ENCODE assay signal across 23 mouse cellular contexts in genomic region chr1:130743775-130744174, GRCm38 (mm10). TPM values are rescaled to one million over a fixed set of nuclear protein-coding genes. Genes with fewer than 3 reads are reported as not detected.
A peak's percentile ranks its signal among the peaks of the same experiment; 100 is the strongest.
DNase-seq lines count a peak whose midpoint lies in the region; ATAC-seq and TF ChIP-seq lines count a peak whose summit lies in the region.
"Had no signal": no experiment of that assay in that cellular context is flagged by ENCODE, and none has a peak within 500 bp of the region (broad histone marks: within the 10 kb centered on the region; RNA-seq: fewer than 3 reads in every experiment).

No protein-coding gene starts in this region.

- 90% methylated on average over 1 of the region's 1 CpGs for WGBS in forebrain, embryonic 10.5 days
- 100% methylated on average over 1 of the region's 1 CpGs for WGBS in forebrain, postnatal 0 days
- WGBS in midbrain, embryonic 10.5 days: 96% methylated on average over 1 of the region's 1 CpGs
- WGBS in midbrain, embryonic 14.5 days: 90% methylated on average over 1 of the region's 1 CpGs
- 26% methylated on average over 1 of the region's 1 CpGs for WGBS in liver, embryonic 14.5 days (ENCODE audit: insufficient replicate concordance)
- WGBS in embryonic facial prominence, embryonic 10.5 days: 82% methylated on average over 1 of the region's 1 CpGs

- no peaks in the 10 kb centered on the region for H3K27me3 ChIP-seq in forebrain, embryonic 10.5 days (ENCODE audit: poor library complexity, severe bottlenecking)
- H3K27me3 ChIP-seq in forebrain, postnatal 0 days (ENCODE audit: insufficient read depth, low read length): no peaks in the 10 kb centered on the region
- no peaks in the 10 kb centered on the region for H3K27me3 ChIP-seq in midbrain, embryonic 10.5 days (ENCODE audit: low read depth, poor library complexity, severe bottlenecking)
- H3K27me3 ChIP-seq in midbrain, embryonic 14.5 days (ENCODE audit: control insufficient read depth, insufficient read depth, low read length): no peaks in the 10 kb centered on the region
- no peaks in the 10 kb centered on the region for H3K27me3 ChIP-seq in liver, embryonic 14.5 days (ENCODE audit: control insufficient read depth, insufficient read depth, low read length)
- H3K27me3 ChIP-seq in embryonic facial prominence, embryonic 10.5 days (replicated peaks; ENCODE audit: low read depth, poor library complexity, severe bottlenecking): no peaks in the 10 kb centered on the region
- H3K27me3 ChIP-seq: kidney, embryonic 15.5 days; neural tube, embryonic 12.5 days had no signal

- H3K9ac ChIP-seq in forebrain, postnatal 0 days: no peak overlapping the region
- H3K9ac ChIP-seq in midbrain, embryonic 14.5 days (replicated peaks; ENCODE audit: low read length): no peak overlapping the region
- peak overlapping the region; percentile 37 for H3K9ac ChIP-seq in liver, embryonic 14.5 days (replicated peaks)
- H3K9ac ChIP-seq: kidney, embryonic 15.5 days; neural tube, embryonic 12.5 days had no signal

- H3K27ac ChIP-seq in forebrain, embryonic 10.5 days: peak overlapping the region; percentile 59; the same call in 1 of the 2 replicates
- no peak overlapping the region for H3K27ac ChIP-seq in forebrain, postnatal 0 days (ENCODE audit: low read depth, low read length)
- 0 out of 2 replicates have a peak overlapping the region, but pooled peaks have one; percentile 39 for H3K27ac ChIP-seq in midbrain, embryonic 10.5 days (replicated peaks)
- no peak overlapping the region for H3K27ac ChIP-seq in midbrain, embryonic 14.5 days (replicated peaks; ENCODE audit: low read depth, low read length)
- H3K27ac ChIP-seq in liver, embryonic 14.5 days: peak overlapping the region; percentile 99
- no peak overlapping the region; the same call in 1 of the 2 replicates for H3K27ac ChIP-seq in embryonic facial prominence, embryonic 10.5 days (replicated peaks)
- H3K27ac ChIP-seq: heart, adult 2 months; hindbrain, postnatal 0 days; kidney, embryonic 15.5 days; neural tube, embryonic 12.5 days had no signal

- ATAC-seq in forebrain, postnatal 0 days: no peak
- ATAC-seq in midbrain, embryonic 14.5 days (ENCODE audit: low FRiP score, low TSS enrichment): no peak
- no peak for ATAC-seq in liver, embryonic 14.5 days (ENCODE audit: insufficient read depth)
- ATAC-seq: hindbrain, postnatal 0 days; lung, postnatal 0 days had no signal

- DNase-seq in forebrain, embryonic 10.5 days (ENCODE audit: extremely low spot score, low spot score): no peak
- no peak for DNase-seq in forebrain, postnatal 0 days
- DNase-seq in midbrain, embryonic 10.5 days (ENCODE audit: low spot score): no peak
- DNase-seq in midbrain, embryonic 14.5 days: no peak
- DNase-seq in liver, embryonic 14.5 days (ENCODE audit: low read depth in 3 of 3, low spot score in 3 of 3): no peak
- DNase-seq in thymus, postnatal 25 days: peak; percentile 34
- DNase-seq in kidney, adult 18-20 months: no peak
- DNase-seq in embryonic facial prominence, embryonic 10.5 days (ENCODE audit: low spot score): no peak
- DNase-seq: cerebellum, adult 9-11 months; gastrocnemius, postnatal 14 days; heart, adult 2 months; heart, postnatal 36 days had no signal

- H3K4me1 ChIP-seq in forebrain, embryonic 10.5 days: peaks cover 15% of the 10 kb centered on the region; the same call in 1 of the 2 replicates
- no peaks in the 10 kb centered on the region for H3K4me1 ChIP-seq in forebrain, postnatal 0 days (ENCODE audit: insufficient read depth)
- peaks cover 6% of the 10 kb centered on the region; the same call in 1 of the 2 replicates for H3K4me1 ChIP-seq in midbrain, embryonic 10.5 days
- H3K4me1 ChIP-seq in midbrain, embryonic 14.5 days (ENCODE audit: control insufficient read depth, insufficient read depth, low read length): no peaks in the 10 kb centered on the region
- H3K4me1 ChIP-seq in liver, embryonic 14.5 days (replicated peaks; ENCODE audit: control insufficient read depth in 2 of 2, insufficient read depth in 2 of 2, low read length in 1 of 2): peaks cover 75 to 77% of the 10 kb centered on the region in 2 experiments
- H3K4me1 ChIP-seq in embryonic facial prominence, embryonic 10.5 days: peaks cover 10% of the 10 kb centered on the region; the same call in 1 of the 2 replicates
- H3K4me1 ChIP-seq: neural tube, embryonic 12.5 days had no signal

- no peak for TF ChIP-seq EP300 in liver, embryonic 14.5 days (IDR thresholded peaks at IDR 0.05; ENCODE audit: low read depth)

- no peaks in the 10 kb centered on the region for H3K36me3 ChIP-seq in forebrain, embryonic 10.5 days (replicated peaks)
- H3K36me3 ChIP-seq in forebrain, postnatal 0 days (ENCODE audit: insufficient read depth): no peaks in the 10 kb centered on the region
- H3K36me3 ChIP-seq in midbrain, embryonic 10.5 days: no peaks in the 10 kb centered on the region
- no peaks in the 10 kb centered on the region for H3K36me3 ChIP-seq in midbrain, embryonic 14.5 days (ENCODE audit: control insufficient read depth, insufficient read depth, low read length)
- peaks cover 19% of the 10 kb centered on the region for H3K36me3 ChIP-seq in liver, embryonic 14.5 days (replicated peaks; ENCODE audit: control insufficient read depth, insufficient read depth, low read depth)
- H3K36me3 ChIP-seq in embryonic facial prominence, embryonic 10.5 days (replicated peaks): no peaks in the 10 kb centered on the region
- H3K36me3 ChIP-seq: kidney, embryonic 15.5 days; neural tube, embryonic 12.5 days had no signal

- H3K4me3 ChIP-seq in forebrain, embryonic 10.5 days: no peak overlapping the region
- no peak overlapping the region for H3K4me3 ChIP-seq in forebrain, postnatal 0 days (ENCODE audit: low read depth, low read length)
- no peak overlapping the region for H3K4me3 ChIP-seq in midbrain, embryonic 10.5 days
- H3K4me3 ChIP-seq in midbrain, embryonic 14.5 days (replicated peaks; ENCODE audit: low read depth, low read length): no peak overlapping the region
- H3K4me3 ChIP-seq in liver, embryonic 14.5 days (ENCODE audit: insufficient read depth in 1 of 2, low read depth in 2 of 2, low read length in 2 of 2): no peak overlapping the region
- H3K4me3 ChIP-seq in embryonic facial prominence, embryonic 10.5 days: no peak overlapping the region
- H3K4me3 ChIP-seq: heart, adult 2 months; kidney, embryonic 15.5 days; neural tube, embryonic 12.5 days had no signal

- no peak overlapping the region for H3K4me2 ChIP-seq in forebrain, postnatal 0 days (ENCODE audit: low read depth)
- H3K4me2 ChIP-seq in midbrain, embryonic 14.5 days (ENCODE audit: low read length): no peak overlapping the region
- peak overlapping the region; percentile 39 for H3K4me2 ChIP-seq in liver, embryonic 14.5 days (ENCODE audit: low read depth)
- H3K4me2 ChIP-seq: kidney, embryonic 15.5 days; neural tube, embryonic 12.5 days had no signal

- H3K9me3 ChIP-seq in forebrain, embryonic 10.5 days: no peaks in the 10 kb centered on the region
- no peaks in the 10 kb centered on the region for H3K9me3 ChIP-seq in forebrain, postnatal 0 days (ENCODE audit: low read length)
- H3K9me3 ChIP-seq in midbrain, embryonic 10.5 days (replicated peaks): no peaks in the 10 kb centered on the region
- H3K9me3 ChIP-seq in midbrain, embryonic 14.5 days (ENCODE audit: control insufficient read depth, low read length): no peaks in the 10 kb centered on the region
- no peaks in the 10 kb centered on the region for H3K9me3 ChIP-seq in liver, embryonic 14.5 days (ENCODE audit: control insufficient read depth, low read length)
- H3K9me3 ChIP-seq in embryonic facial prominence, embryonic 10.5 days: no peaks in the 10 kb centered on the region
- H3K9me3 ChIP-seq: kidney, embryonic 15.5 days; neural tube, embryonic 12.5 days had no signal

- TF ChIP-seq CTCF in forebrain, postnatal 0 days (IDR thresholded peaks at IDR 0.05; ENCODE audit: low read depth): no peak
- no peak for TF ChIP-seq CTCF in liver, embryonic 14.5 days (IDR thresholded peaks at IDR 0.05; ENCODE audit: low read depth)

RNA-seq across cellular contexts. Expression of gene AA986860, which starts 12.0 kb away (rescaled TPM):
- polyA plus RNA-seq in forebrain, embryonic 10.5 days (2016; fragmentation: Nextera tagmentation; extraction: Ambion mirVana): 0.42 and 0.64 TPM in 2 replicates
- total RNA-seq in forebrain, postnatal 0 days (2014; rRNA removed): 0.33 and 0.69 TPM in 2 replicates
- polyA plus RNA-seq in forebrain, postnatal 0 days (2015; fragmentation: Nextera tagmentation; extraction: Ambion mirVana): 0.29 and 0.48 TPM in 2 replicates
- polyA plus RNA-seq in midbrain, embryonic 10.5 days (2016; fragmentation: Nextera tagmentation; extraction: Ambion mirVana): 0.42 TPM in 2 replicates
- 0.18 and 0.28 TPM in 2 replicates for polyA plus RNA-seq in midbrain, embryonic 14.5 days (2014; fragmentation: Nextera tagmentation; extraction: Ambion mirVana)
- 3.6 and 3.7 TPM in 2 replicates for polyA plus RNA-seq in liver, embryonic 14.5 days (2012; rRNA removed)
- polyA plus RNA-seq in liver, embryonic 14.5 days (2014; fragmentation: Nextera tagmentation; extraction: Ambion mirVana): 5.3 and 8.7 TPM in 2 replicates
- polyA plus RNA-seq in embryonic facial prominence, embryonic 10.5 days (2016; fragmentation: Nextera tagmentation; extraction: Ambion mirVana): 0.47 and 0.72 TPM in 2 replicates

RNA-seq across cellular contexts. Expression of gene Pfkfb2, which starts 14.7 kb away (rescaled TPM):
- 4.5 and 5.7 TPM in 2 replicates for polyA plus RNA-seq in forebrain, embryonic 10.5 days (2016; fragmentation: Nextera tagmentation; extraction: Ambion mirVana)
- total RNA-seq in forebrain, postnatal 0 days (2014; rRNA removed): 39.5 and 42.0 TPM in 2 replicates
- polyA plus RNA-seq in forebrain, postnatal 0 days (2015; fragmentation: Nextera tagmentation; extraction: Ambion mirVana): 14.6 and 20.2 TPM in 2 replicates
- polyA plus RNA-seq in midbrain, embryonic 10.5 days (2016; fragmentation: Nextera tagmentation; extraction: Ambion mirVana): 5.5 and 8.1 TPM in 2 replicates
- 21.9 and 24.8 TPM in 2 replicates for polyA plus RNA-seq in midbrain, embryonic 14.5 days (2014; fragmentation: Nextera tagmentation; extraction: Ambion mirVana)
- 6.4 and 7.2 TPM in 2 replicates for polyA plus RNA-seq in liver, embryonic 14.5 days (2012; rRNA removed)
- polyA plus RNA-seq in liver, embryonic 14.5 days (2014; fragmentation: Nextera tagmentation; extraction: Ambion mirVana): 1.7 and 3.6 TPM in 2 replicates
- 4.2 and 4.6 TPM in 2 replicates for polyA plus RNA-seq in embryonic facial prominence, embryonic 10.5 days (2016; fragmentation: Nextera tagmentation; extraction: Ambion mirVana)

RNA-seq across cellular contexts. Expression of gene Yod1, which starts 26.6 kb away (rescaled TPM):
- 10.6 and 11.5 TPM in 2 replicates for polyA plus RNA-seq in forebrain, embryonic 10.5 days (2016; fragmentation: Nextera tagmentation; extraction: Ambion mirVana)
- 11.6 and 16.4 TPM in 2 replicates for total RNA-seq in forebrain, postnatal 0 days (2014; rRNA removed)
- 16.0 and 18.9 TPM in 2 replicates for polyA plus RNA-seq in forebrain, postnatal 0 days (2015; fragmentation: Nextera tagmentation; extraction: Ambion mirVana)
- polyA plus RNA-seq in midbrain, embryonic 10.5 days (2016; fragmentation: Nextera tagmentation; extraction: Ambion mirVana): 11.5 and 16.6 TPM in 2 replicates
- 14.7 and 15.4 TPM in 2 replicates for polyA plus RNA-seq in midbrain, embryonic 14.5 days (2014; fragmentation: Nextera tagmentation; extraction: Ambion mirVana)
- polyA plus RNA-seq in liver, embryonic 14.5 days (2012; rRNA removed): 4.3 and 5.8 TPM in 2 replicates
- polyA plus RNA-seq in liver, embryonic 14.5 days (2014; fragmentation: Nextera tagmentation; extraction: Ambion mirVana): 19.0 and 22.8 TPM in 2 replicates
- polyA plus RNA-seq in embryonic facial prominence, embryonic 10.5 days (2016; fragmentation: Nextera tagmentation; extraction: Ambion mirVana): 9.2 and 10.6 TPM in 2 replicates

RNA-seq across cellular contexts. Expression of gene Gm29427, which starts 28.2 kb away (rescaled TPM):
- polyA plus RNA-seq in forebrain, embryonic 10.5 days (2016; fragmentation: Nextera tagmentation; extraction: Ambion mirVana): not detected in 2 replicates
- 0.43 TPM in 1 of 2 replicates, not detected in the other for total RNA-seq in forebrain, postnatal 0 days (2014; rRNA removed)
- polyA plus RNA-seq in forebrain, postnatal 0 days (2015; fragmentation: Nextera tagmentation; extraction: Ambion mirVana): not detected in 2 replicates
- polyA plus RNA-seq in midbrain, embryonic 10.5 days (2016; fragmentation: Nextera tagmentation; extraction: Ambion mirVana): not detected in 2 replicates
- polyA plus RNA-seq in midbrain, embryonic 14.5 days (2014; fragmentation: Nextera tagmentation; extraction: Ambion mirVana): not detected in 2 replicates
- polyA plus RNA-seq in liver, embryonic 14.5 days (2012; rRNA removed): not detected in 2 replicates
- polyA plus RNA-seq in liver, embryonic 14.5 days (2014; fragmentation: Nextera tagmentation; extraction: Ambion mirVana): not detected in 2 replicates
- not detected in 2 replicates for polyA plus RNA-seq in embryonic facial prominence, embryonic 10.5 days (2016; fragmentation: Nextera tagmentation; extraction: Ambion mirVana)
- total RNA-seq: hindbrain, postnatal 0 days; megakaryocyte, adult 5-6 weeks; midbrain, postnatal 0 days had no signal
- polyA plus RNA-seq: embryonic facial prominence, embryonic 14.5 days; hindbrain, postnatal 0 days; kidney, embryonic 15.5 days; large intestine, adult 2 months; limb, embryonic 14.5 days; lung, postnatal 0 days; midbrain, postnatal 0 days; neural tube, embryonic 12.5 days had no signal

RNA-seq across cellular contexts. Expression of gene Fcamr, which starts 56.9 kb away (rescaled TPM):
- not detected in 2 replicates for polyA plus RNA-seq in forebrain, embryonic 10.5 days (2016; fragmentation: Nextera tagmentation; extraction: Ambion mirVana)
- 0.19 TPM in 1 of 2 replicates, not detected in the other for total RNA-seq in forebrain, postnatal 0 days (2014; rRNA removed)
- polyA plus RNA-seq in forebrain, postnatal 0 days (2015; fragmentation: Nextera tagmentation; extraction: Ambion mirVana): not detected in 2 replicates
- not detected in 2 replicates for polyA plus RNA-seq in midbrain, embryonic 10.5 days (2016; fragmentation: Nextera tagmentation; extraction: Ambion mirVana)
- polyA plus RNA-seq in midbrain, embryonic 14.5 days (2014; fragmentation: Nextera tagmentation; extraction: Ambion mirVana): not detected in 2 replicates
- not detected in 2 replicates for polyA plus RNA-seq in liver, embryonic 14.5 days (2012; rRNA removed)
- not detected in 2 replicates for polyA plus RNA-seq in liver, embryonic 14.5 days (2014; fragmentation: Nextera tagmentation; extraction: Ambion mirVana)
- polyA plus RNA-seq in embryonic facial prominence, embryonic 10.5 days (2016; fragmentation: Nextera tagmentation; extraction: Ambion mirVana): not detected in 2 replicates
- total RNA-seq: gastrocnemius, postnatal 14 days; hindbrain, postnatal 0 days; layer of hippocampus, postnatal 25 days; left cerebral cortex, postnatal 14 days; megakaryocyte, adult 5-6 weeks; midbrain, postnatal 0 days had no signal
- polyA plus RNA-seq: hindbrain, postnatal 0 days; kidney, embryonic 15.5 days; midbrain, postnatal 0 days; neural tube, embryonic 12.5 days had no signal

Comparison
In these comparisons a context has a peak if more than half of its experiments do, and no peak if none do; other contexts are left out.
1. H3K27ac ChIP-seq: peak in forebrain, embryonic 10.5 days (single experiment), midbrain, embryonic 10.5 days (single experiment) and liver, embryonic 14.5 days (single experiment); none in forebrain, postnatal 0 days (single experiment), midbrain, embryonic 14.5 days (single experiment) and embryonic facial prominence, embryonic 10.5 days (single experiment).